8 mouse cellular contexts compared by ENCODE assay signal in the genomic region with DNA sequence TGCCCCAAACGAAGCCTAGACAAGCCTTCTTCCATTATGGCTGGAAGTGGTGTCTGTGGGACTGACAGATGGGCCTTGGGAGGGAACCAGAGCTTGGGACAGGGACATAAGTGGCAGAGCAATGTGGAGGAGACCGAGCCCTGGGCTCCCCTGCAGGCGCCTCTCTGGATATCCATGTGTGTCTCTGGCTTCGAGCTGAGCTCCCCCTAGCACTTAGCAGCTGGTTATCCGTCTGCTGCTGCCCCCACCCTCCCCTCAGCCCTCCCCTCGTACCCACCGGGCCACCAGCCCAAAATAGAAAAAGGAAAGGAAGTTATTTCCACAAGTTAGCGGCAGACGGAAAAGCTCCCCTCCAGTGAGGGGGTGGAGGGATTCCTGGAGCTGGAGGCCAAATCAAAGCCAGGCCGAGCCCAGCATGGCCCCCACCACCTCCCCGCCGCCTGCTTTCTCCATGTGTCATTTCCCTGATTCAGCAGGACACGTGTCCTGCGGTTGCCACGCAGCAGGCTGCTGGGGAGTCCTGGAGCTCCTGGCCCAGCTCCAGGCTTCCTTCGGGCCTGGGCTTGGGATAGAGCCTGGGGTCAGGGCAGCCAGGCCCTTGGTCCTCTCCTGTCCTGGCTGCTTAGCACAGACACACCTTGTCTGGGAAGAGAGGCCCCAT. TPM values are rescaled to one million over a fixed set of nuclear protein-coding genes. Genes with fewer than 3 reads are reported as not detected.
A peak's percentile ranks its signal among the peaks of the same experiment; 100 is the strongest.
DNase-seq lines count a peak whose midpoint lies in the region; ATAC-seq and TF ChIP-seq lines count a peak whose summit lies in the region.

No protein-coding gene starts in this region.

- H3K9ac ChIP-seq in hindbrain, embryonic 14.5 days = 0 out of 2 replicates have a peak overlapping the region, but pooled peaks have one; percentile 24
- peak overlapping the region; percentile 18; the same call in 1 of the 2 replicates for H3K9ac ChIP-seq in stomach, postnatal 0 days (ENCODE audit: low read length)

- peak; percentile 13; the same call in 1 of the 2 replicates for TF ChIP-seq CTCF in stomach, postnatal 0 days (IDR thresholded peaks at IDR 0.05; ENCODE audit: low read depth)

- DNase-seq in cerebellum, adult 8-10 months = no peak
- peak; percentile 89 for DNase-seq in gastrocnemius, postnatal 14 days
- no peak for DNase-seq in hindbrain, embryonic 14.5 days (ENCODE audit: low spot score)
- peak; percentile 44 to 51 for DNase-seq in left cerebral cortex, postnatal 36 days (ENCODE audit: low spot score in 2 of 2)
- DNase-seq in midbrain, embryonic 10.5 days (ENCODE audit: low spot score) = peak; percentile 61
- DNase-seq in stomach, postnatal 0 days (ENCODE audit: low spot score) = peak; percentile 72

- intact Hi-C loops in gastrocnemius, postnatal 14 days (cut with DNase I; ENCODE audit: low total_unique reads) = no loop called here
- intact Hi-C loops in left cerebral cortex, postnatal 36 days (cut with DNase I) = no loop called here

- peak overlapping the region; percentile 66 for H3K27ac ChIP-seq in hindbrain, embryonic 14.5 days
- peak overlapping the region; percentile 77 for H3K27ac ChIP-seq in midbrain, embryonic 10.5 days (replicated peaks)
- H3K27ac ChIP-seq in stomach, postnatal 0 days (replicated peaks) = peak overlapping the region; percentile 86

- no peaks in the 10 kb centered on the region for H3K27me3 ChIP-seq in hindbrain, embryonic 14.5 days (ENCODE audit: control insufficient read depth, insufficient read depth, low read length)
- 0 out of 2 replicates have a peak, but pooled peaks cover 15% of the 10 kb centered on the region for H3K27me3 ChIP-seq in midbrain, embryonic 10.5 days (ENCODE audit: low read depth, poor library complexity, severe bottlenecking)
- H3K27me3 ChIP-seq in stomach, postnatal 0 days (ENCODE audit: control insufficient read depth, insufficient read depth, low read length) = no peaks in the 10 kb centered on the region

- ATAC-seq in cerebellum, adult (ENCODE audit: insufficient number of reproducible peaks, low FRiP score, low TSS enrichment) = peak; percentile 56; the same call in 1 of the 2 replicates
- ATAC-seq in common myeloid progenitor, adult 5-6 weeks (replicated peaks; ENCODE audit: low read depth, poor library complexity, severe bottlenecking) = peak; percentile 65
- peak; percentile 81 for ATAC-seq in hindbrain, embryonic 14.5 days (ENCODE audit: low FRiP score)
- peak; percentile 84 for ATAC-seq in stomach, postnatal 0 days (ENCODE audit: low FRiP score, low TSS enrichment)

- peak; percentile 59 for TF ChIP-seq EP300 in stomach, postnatal 0 days (optimal IDR thresholded peaks at IDR 0.05)

- H3K4me1 ChIP-seq in hindbrain, embryonic 14.5 days (replicated peaks; ENCODE audit: control insufficient read depth, insufficient read depth, low read length) = peaks cover 18% of the 10 kb centered on the region
- H3K4me1 ChIP-seq in midbrain, embryonic 10.5 days = peaks cover 82% of the 10 kb centered on the region
- H3K4me1 ChIP-seq in stomach, postnatal 0 days (replicated peaks; ENCODE audit: control insufficient read depth, insufficient read depth) = peaks cover 4% of the 10 kb centered on the region; the same call in 1 of the 2 replicates

- peaks cover 51% of the 10 kb centered on the region for H3K36me3 ChIP-seq in hindbrain, embryonic 14.5 days (replicated peaks; ENCODE audit: control insufficient read depth, insufficient read depth)
- peaks cover 58% of the 10 kb centered on the region for H3K36me3 ChIP-seq in midbrain, embryonic 10.5 days
- peaks cover 5% of the 10 kb centered on the region; the same call in 1 of the 2 replicates for H3K36me3 ChIP-seq in stomach, postnatal 0 days (ENCODE audit: control insufficient read depth, insufficient read depth, low read length)

- H3K4me2 ChIP-seq in hindbrain, embryonic 14.5 days (replicated peaks) = no peak overlapping the region
- peak overlapping the region; percentile 12; the same call in 1 of the 2 replicates for H3K4me2 ChIP-seq in stomach, postnatal 0 days (replicated peaks; ENCODE audit: low read depth)

- 5% methylated on average over 16 of the region's 16 CpGs for WGBS in hindbrain, embryonic 14.5 days
- 14% methylated on average over 16 of the region's 16 CpGs for WGBS in midbrain, embryonic 10.5 days
- 18% methylated on average over 16 of the region's 16 CpGs for WGBS in stomach, postnatal 0 days

- H3K9me3 ChIP-seq in hindbrain, embryonic 14.5 days (ENCODE audit: control insufficient read depth, low read length) = no peaks in the 10 kb centered on the region
- H3K9me3 ChIP-seq in midbrain, embryonic 10.5 days (replicated peaks) = no peaks in the 10 kb centered on the region
- H3K9me3 ChIP-seq in stomach, postnatal 0 days (ENCODE audit: control insufficient read depth, low read length) = no peaks in the 10 kb centered on the region

- no peak overlapping the region for H3K4me3 ChIP-seq in hindbrain, embryonic 14.5 days (replicated peaks; ENCODE audit: low read length)
- H3K4me3 ChIP-seq in midbrain, embryonic 10.5 days = peak overlapping the region; percentile 14; the same call in 1 of the 2 replicates
- H3K4me3 ChIP-seq in stomach, postnatal 0 days (ENCODE audit: low read depth, low read length) = no peak overlapping the region

RNA-seq across cellular contexts. Expression of a gene that starts 23.1 kb away (rescaled TPM):
- total RNA-seq in common myeloid progenitor, adult 5-6 weeks (2017) = 49.4 and 78.2 TPM in 2 replicates
- total RNA-seq in gastrocnemius, postnatal 14 days (2021) = 100 to 1,000 TPM; 127 to 132 TPM
- 67.8 and 68.7 TPM in 2 replicates for polyA plus RNA-seq in hindbrain, embryonic 14.5 days (2014; fragmentation: Nextera tagmentation; extraction: Ambion mirVana)
- 10 to 100 TPM; 59.5 to 71.0 TPM for total RNA-seq in left cerebral cortex, postnatal 36 days (2021)
- polyA plus RNA-seq in midbrain, embryonic 10.5 days (2016; fragmentation: Nextera tagmentation; extraction: Ambion mirVana) = 70.6 and 78.8 TPM in 2 replicates
- polyA plus RNA-seq in stomach, postnatal 0 days (2015; fragmentation: Nextera tagmentation; extraction: Ambion mirVana) = 54.7 and 55.4 TPM in 2 replicates

Comparison
In these comparisons a context has a peak if more than half of its experiments do, and no peak if none do; other contexts are left out.
1. DNase-seq: peak in gastrocnemius, postnatal 14 days (single experiment), left cerebral cortex, postnatal 36 days (2 of 2), midbrain, embryonic 10.5 days (single experiment) and stomach, postnatal 0 days (single experiment); none in cerebellum, adult 8-10 months (single experiment) and hindbrain, embryonic 14.5 days (single experiment).
2. Peak in every context shown above with its lines, with median percentiles within 50 percentile points of each other: ATAC-seq and H3K27ac ChIP-seq.